Mouse (Mus musculus) left cerebral cortex, adult 9 months (tissue): Measurements from ENCODE around the gene Slit3.

Experiments used
- DNase-seq, 2 experiments: peaks; one replicate each; pipeline ENCODE4 v3.0.0; 2022; ENCODE audit warnings: low spot score in 2 of 2

Slit3 gene

GRCm38 (mm10) chr11:35196777-35197176 lies 75.8 kb downstream of the Slit3 start:
- no peak for DNase-seq

DNA sequence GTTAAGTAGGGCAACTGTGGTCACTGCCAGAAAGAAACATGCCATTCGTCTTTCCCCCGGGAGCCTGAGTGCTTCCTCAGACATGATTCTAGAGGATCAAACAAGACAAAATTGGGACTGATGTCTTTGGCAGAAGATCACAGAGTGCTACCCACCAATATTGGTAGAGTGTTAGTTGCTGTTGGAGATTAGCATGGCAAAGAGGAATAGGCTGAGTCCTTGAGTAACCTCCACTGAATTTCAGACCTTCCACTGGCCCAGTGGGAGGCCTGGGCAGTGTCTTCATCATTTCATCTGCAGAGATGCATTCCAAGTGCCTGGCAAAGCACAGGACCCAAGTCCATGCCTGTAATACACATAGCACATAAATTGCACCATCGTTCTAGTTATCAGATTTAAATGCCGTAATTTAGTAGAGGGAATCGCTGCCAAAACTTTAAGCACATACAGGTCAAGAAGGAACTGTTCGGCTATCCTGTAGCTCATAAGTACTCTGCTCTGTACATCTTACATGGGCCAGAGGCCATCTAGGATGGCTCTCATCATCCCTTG lies 77.6 kb downstream of the Slit3 start:
- DNase-seq: no peak

DNA sequence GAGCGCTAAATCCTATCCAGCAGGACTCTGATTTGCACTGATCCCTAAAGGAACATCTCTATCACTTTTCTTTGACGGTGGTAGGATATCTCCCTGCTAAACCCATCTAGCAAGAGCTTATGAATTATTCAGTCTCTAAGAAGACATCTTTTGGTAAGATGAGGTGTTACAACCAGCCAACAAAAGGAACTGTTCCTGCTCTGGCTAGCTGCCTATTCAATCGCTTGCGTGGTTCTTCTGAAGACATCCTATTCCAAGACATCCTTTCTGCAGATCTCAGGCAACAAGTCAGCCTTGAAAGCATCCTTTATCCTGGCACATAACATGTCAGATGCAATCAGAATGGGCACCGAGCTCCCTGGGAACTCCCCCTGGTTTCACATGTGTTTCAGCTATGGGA lies 81.3 kb downstream of the Slit3 start:
- DNase-seq: peak in 1 of 2 experiments; percentile 26

DNA sequence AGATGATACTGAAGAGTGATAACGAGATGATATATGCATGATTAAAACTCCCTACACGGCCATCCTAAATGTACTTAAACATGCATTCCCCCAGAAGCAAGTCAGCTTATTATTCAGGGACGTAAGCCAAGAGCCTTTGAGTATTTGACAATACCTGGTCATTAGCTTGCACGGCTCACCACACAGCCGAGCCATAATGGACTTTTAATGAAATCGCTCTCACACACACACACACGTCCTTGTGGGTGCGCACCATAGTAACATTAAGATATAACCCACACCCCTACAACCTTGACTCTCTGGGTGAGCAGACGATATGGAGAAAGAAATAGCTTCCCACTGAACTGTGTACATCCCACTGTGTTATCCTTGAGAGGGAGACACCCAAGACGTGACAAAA lies 82.6 kb downstream of the Slit3 start:
- no peak for DNase-seq

- DNase-seq: no peak
Measured at GRCm38 (mm10) chr11:35204084-35204483, 83.1 kb downstream of the Slit3 start.

DNA sequence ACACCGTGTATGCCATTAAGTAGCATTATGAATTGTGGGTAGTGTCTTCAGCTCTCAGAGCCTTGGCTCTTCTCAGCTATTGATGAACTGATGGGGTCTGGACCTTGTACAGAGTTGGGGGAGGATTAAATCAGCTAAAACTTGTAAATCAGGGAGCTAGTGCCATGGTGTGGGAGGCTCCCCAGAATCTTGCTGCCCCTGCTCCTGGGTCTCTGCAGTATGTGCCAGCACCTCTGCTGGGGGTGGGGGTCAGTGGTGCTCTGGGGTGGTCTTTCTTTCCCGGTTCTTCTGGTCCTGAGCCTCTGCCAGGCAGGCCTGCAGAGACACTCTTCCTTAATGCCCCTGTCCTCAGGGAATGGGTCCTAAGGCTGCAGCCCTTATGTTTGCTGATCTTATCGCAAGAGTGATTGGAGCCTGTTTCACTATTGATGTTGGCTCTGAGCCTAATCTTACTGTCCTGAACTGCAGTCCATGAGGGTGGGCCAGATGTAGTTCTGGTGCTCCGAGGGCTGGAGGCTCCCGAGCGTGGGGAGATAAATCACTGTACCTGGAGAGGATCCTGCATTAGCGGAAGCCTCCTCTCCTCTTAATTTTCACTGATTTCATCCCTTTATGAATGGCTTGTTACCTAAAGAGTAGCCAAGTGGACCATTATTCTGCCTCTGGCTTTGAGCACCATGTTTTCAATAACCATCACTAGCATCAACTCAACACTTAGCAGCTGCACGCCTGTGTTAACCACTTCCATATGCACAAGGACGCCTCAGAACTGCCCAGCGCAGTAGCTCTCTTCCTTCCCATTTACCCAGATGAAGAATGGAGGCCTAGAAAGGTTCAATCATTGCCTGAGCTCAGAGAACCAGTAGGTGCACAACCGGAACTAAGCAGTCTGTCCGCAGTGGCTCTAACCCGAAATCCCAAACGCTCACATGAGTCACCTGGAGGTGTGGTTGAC lies 90.0 kb downstream of the Slit3 start:
- DNase-seq: no peak

DNA sequence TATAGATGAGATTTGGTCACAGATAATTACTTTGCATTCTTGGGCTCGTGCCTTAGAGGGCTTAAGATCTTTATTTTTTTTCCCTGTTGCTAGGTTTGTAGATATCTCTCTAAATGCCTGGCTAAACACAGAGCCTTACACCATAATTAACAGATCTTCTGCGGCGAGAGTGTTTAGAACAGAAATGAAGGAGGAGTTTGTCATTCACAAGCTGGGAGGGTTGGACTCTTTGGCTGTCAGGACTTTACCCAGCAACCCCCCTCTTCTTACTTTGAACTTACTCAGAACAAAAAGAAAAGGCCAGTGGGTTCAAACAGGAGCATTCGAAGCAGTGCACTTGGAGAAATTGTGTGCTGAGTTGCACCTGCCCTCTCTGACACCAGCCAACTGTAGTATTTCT lies 103.0 kb downstream of the Slit3 start:
- no peak for DNase-seq

GRCm38 (mm10) chr11:35231361-35232090 lies 110.5 kb downstream of the Slit3 start:
- no peak for DNase-seq

DNA sequence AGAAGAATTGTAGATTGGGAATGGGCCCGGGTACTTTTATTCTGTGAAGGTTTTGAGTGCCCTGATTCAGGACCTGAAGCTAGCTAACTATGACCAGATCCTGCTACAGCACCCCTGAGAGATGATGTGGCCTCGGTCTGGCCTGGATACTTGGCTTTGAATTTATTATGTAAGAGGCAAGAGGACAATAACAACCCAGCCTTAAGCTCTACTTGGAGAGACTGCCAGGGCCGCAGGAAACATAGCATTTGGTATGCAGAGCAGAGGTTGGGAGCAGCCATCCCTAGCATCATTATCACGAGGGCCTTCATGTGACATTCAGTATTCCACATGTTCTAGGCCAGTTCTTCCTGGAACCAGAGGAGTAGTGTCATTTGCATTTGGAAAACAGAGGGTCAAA lies 111.3 kb downstream of the Slit3 start:
- DNase-seq: no peak

DNA sequence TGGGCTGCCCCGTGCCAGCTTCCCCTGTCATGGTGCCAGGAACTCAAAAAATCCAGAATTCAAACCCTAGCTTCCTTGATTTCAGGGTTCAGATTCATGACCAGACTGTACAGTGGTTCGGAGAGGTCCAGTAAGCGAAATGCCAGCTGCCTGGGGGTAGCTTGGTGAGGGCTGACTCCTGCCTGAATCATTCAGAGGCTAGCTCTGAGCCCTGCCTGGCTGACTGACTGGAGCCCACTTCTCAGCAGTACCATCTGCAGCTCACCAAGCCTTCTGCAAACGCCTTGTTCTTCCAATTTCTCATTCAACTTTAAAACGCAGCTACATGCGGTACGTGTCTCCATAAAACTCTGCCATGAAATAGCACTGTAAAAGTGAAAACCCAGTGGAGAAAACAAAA lies 120.4 kb downstream of the Slit3 start:
- DNase-seq: no peak

- DNase-seq: no peak
Measured at GRCm38 (mm10) chr11:35243597-35243996, 122.6 kb downstream of the Slit3 start.

DNA sequence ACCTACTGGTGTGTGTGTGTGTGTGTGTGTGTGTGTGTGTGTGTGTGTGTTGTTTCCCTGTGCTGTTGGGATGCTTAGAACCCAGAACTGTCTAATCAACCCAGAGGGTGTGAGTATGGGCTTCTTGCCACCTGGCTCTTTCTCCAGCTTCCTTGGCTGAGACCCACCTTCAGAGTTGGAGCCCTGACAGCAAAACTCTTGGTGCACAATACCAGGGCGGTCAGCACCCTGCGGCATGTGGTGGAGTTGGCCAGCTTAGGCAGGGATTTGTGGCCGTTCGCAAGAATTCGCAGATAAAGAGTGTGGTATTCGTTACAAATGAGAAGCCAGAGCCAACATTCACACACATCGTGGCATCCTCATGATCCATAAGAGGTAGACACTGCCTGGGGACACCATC lies 123.5 kb downstream of the Slit3 start:
- DNase-seq: no peak

DNA sequence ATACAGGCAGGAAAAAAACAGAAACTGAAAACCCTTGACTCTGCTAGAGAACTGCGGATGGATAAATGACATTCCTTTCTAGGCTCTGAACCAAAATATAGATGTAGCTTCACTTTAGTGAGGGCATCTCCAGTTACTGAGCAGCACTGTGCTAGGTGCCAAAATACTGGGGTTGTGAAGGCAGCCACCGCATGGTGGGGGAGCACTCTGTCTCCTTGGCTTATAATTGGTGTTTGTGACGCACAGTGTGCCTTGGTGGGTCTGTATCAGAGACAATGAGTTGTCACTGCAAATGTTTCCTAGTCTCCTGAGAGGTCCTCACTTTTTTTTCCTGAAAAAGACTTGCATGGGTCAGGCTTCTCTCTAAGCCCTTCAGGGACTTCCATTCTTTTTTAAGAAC lies 125.6 kb downstream of the Slit3 start:
- DNase-seq: no peak

- no peak for DNase-seq
Measured at GRCm38 (mm10) chr11:35248088-35248487, 127.1 kb downstream of the Slit3 start.

DNA sequence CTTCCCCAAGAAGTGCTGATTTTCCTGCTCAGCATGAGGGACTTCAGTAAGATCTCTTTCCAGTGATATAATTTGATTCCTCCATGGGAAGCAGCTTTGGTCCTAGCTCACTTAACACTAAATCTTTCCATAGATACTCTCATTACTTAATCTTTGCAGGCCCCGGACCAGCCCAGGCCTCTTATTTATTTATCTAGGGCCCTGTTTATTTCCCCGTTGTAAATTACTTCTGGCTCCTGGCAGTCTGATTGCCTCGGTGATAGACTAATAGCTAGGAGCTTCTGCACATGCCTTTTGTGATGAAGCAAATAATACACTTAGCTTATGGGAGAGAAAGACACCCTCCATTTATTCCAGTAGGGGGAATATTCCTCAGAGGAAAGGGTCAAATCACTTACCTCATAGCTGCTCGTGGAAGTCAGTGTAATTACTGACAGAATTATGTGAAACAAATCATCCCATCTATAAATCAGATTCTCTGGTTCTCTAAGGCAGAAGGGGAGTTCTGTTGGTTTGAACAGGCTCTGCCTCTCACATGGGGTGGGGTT lies 129.9 kb downstream of the Slit3 start:
- no peak for DNase-seq

GRCm38 (mm10) chr11:35251910-35252309 lies 130.9 kb downstream of the Slit3 start:
- DNase-seq: no peak

DNA sequence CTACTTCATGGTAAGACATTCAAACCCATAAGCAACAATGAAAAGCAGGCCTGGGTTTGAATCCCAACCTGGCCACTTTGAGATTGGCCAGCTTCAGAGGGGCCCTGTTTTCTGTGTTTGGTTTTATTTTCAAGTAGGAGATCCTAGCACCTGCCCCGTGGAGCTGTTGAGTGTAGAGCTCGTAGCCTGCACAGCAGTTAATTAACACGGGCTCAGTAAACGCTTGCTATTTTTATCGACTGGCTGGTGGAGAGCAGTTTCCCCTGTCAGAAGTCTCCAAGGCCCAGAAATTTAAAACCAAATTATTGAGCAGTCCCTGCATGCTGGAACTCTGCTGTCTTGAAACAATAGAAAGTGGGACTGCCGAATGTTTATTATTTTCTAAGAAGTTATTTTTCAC lies 136.3 kb downstream of the Slit3 start:
- no peak for DNase-seq

DNA sequence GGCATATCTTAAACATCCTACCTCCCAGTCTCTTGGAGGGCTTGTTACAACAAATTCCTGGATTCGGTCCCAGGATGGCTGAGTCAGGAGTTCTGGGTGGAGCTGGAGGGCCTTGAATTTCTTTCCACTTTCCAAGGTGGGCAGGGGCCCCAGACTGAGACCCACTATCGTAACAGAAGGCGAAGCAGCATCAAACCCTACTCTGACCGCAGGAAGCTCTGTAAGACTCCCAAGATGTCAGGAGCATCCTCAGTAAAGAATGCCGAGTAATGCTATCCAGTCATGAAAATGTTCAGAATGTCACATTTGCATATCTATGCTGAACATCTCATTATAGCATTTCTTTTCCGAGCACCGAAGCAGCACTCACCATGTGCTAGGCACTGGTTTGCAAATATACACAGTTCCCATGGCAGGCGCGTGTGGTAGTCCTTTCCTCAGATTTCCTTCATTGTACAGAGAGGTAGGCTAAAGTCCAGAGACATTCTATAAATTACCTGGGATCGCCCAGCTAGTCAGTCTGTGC lies 140.6 kb downstream of the Slit3 start:
- peak in 1 of 2 experiments; percentile 67 for DNase-seq

DNA sequence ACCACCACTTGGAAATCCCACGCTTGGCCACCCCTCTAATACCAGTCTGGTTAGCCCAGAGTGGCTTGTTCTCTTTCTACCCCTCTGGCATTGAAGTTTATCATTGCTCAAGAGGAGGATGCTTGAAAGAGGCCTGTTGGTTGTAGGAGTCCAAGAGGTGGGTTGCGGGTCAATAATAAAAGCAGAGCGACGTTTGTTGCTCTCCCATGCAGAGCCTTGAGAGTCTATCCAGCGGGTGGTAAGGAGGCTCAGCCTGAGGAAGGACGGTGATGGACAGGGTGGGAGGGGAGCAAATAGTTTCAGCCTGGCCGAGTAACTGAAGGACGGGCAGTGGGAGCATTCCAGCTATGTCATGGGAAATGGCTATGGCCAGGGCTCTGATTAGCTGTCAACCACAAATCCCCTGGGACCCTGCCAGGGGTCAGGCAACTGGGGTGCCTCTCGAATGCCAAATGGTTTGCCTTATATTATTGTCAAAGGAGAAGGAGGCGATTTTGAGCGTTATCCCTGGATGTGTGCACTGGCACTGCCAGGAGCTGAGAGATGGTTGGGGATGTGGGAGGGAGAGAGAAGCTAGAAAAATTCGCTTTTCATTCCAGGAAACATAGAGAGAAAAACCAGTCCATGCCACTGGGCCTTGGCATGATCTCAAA lies 141.4 kb downstream of the Slit3 start:
- peak in 1 of 2 experiments; percentile 48 for DNase-seq

DNA sequence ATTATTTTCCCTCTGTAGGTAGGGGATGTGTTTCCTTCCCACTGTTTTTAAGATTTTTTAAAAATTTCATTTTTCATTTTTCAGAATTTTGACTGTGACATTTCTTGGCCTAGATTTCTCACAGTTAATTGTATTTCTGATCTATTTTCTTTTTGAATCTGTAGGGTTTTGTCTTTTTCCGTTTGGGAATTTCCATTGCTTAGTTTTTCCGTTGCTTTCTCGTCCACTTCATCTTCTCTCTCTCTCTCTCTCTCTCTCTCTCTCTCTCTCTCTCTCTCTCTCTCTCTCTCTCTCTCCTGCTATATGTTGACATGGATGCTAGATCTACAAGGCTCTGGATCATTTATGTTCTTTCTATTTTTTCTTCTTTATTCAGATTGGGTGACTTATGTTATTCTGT lies 143.7 kb downstream of the Slit3 start:
- DNase-seq: no peak

DNA sequence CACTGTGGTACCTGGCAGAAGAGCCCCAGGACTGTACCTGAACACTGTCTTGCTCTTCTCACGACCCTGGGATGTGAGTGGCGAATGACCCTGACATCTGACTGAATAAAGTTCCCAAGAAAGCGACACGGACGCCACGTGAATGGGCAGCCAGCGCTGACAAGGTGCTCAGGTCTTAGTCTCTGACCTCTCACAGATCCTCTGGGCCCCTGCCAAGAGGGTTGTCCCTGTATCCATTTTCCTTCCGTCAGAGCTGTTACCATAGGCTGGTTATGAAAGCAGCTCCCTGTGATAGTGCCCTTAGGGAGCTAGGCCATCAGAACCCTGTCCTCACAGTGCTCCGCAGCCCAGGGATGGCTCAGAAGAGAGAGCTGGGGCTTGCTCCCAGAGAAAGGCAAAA lies 149.4 kb downstream of the Slit3 start:
- no peak for DNase-seq

DNA sequence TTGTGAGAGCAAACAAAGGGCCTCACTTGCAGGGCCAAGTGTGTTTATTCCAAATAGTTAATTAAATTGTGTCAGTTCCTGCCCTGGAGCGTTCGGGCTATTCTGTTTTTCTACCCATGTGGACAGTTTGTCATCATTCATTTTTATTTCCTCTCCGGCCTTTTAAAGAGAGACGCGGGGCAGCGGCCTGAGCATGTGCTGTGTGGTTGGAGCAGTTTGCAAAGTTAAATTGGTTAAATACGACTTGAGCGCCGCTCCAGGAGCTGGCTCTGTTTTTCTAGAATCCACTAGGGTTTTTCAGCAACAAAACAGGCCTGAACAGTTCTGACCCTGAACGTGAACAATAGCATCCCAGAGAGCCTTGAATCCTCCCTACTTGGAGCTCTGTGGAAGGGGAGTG lies 152.4 kb downstream of the Slit3 start:
- no peak for DNase-seq
